Mouse (Mus musculus) midbrain, embryonic 16.5 days (tissue): Measurements from ENCODE around the gene Cep63. TPM values are rescaled to one million over a fixed set of nuclear protein-coding genes. Genes with fewer than 3 reads are reported as not detected.

ENCODE experiments used
- ATAC-seq: fragments of 200-750 bp; cut with Nextera tagmentation; 2 replicates; pipeline ENCODE4 v1.8.0; 2017; ENCODE audit warnings: moderate TSS enrichment
- H3K27ac ChIP-seq: fragments of 300-500 bp; sonication (generic); 2 replicates; pipeline ENCODE4 v1.5.1; 2014; ENCODE audit warnings: mild to moderate bottlenecking, low read length, mixed read lengths
- H3K27me3 ChIP-seq: fragments of 300-500 bp; sonication (generic); 2 replicates; pipeline ENCODE4 v1.6.1; 2014; ENCODE audit warnings: low read depth, low read length, mixed read lengths; ENCODE audit not compliant: control insufficient read depth, insufficient read depth
- H3K36me3 ChIP-seq: fragments of 300-500 bp; sonication (generic); 2 replicates; pipeline ENCODE4 v1.6.1; 2014; ENCODE audit warnings: mild to moderate bottlenecking, low read length, moderate library complexity, mixed read lengths; ENCODE audit not compliant: control insufficient read depth, insufficient read depth
- H3K4me1 ChIP-seq: fragments of 300-500 bp; sonication (generic); 2 replicates; pipeline ENCODE4 v1.6.1; 2014; ENCODE audit warnings: mild to moderate bottlenecking, low read length, mixed read lengths; ENCODE audit not compliant: control insufficient read depth, insufficient read depth
- H3K4me2 ChIP-seq: fragments of 300-500 bp; sonication (generic); 2 replicates; pipeline ENCODE4 v1.6.1; 2014; ENCODE audit warnings: mild to moderate bottlenecking, low read length, mixed read lengths
- H3K4me3 ChIP-seq: fragments of 300-500 bp; sonication (generic); 2 replicates; pipeline ENCODE4 v1.5.1; 2014; ENCODE audit warnings: low read depth, mild to moderate bottlenecking, low read length, moderate library complexity, mixed read lengths
- H3K9ac ChIP-seq: fragments of 300-500 bp; sonication (generic); 2 replicates; pipeline ENCODE4 v1.6.1; 2014; ENCODE audit warnings: low read depth, low read length, mixed read lengths
- H3K9me3 ChIP-seq: fragments of 300-500 bp; sonication (generic); replicated peaks from 2 replicates; pipeline ENCODE4 v1.6.1; 2014; ENCODE audit warnings: mild to moderate bottlenecking, low read length, mixed read lengths; ENCODE audit not compliant: control insufficient read depth, poor library complexity, severe bottlenecking
- WGBS: fragments of 180-500 bp; shearing (Covaris S2); extraction: QIAGEN DNeasy Blood & Tissue Kit; methylation state at CpG from one replicate; pipeline ENCODE4 v1.1.7; 2014; 5-methylcytosine and 5-hydroxymethylcytosine counted together
- polyA plus RNA-seq: library from polyadenylated mRNA; unstranded; fragments of >200 nt; fragmentation: Nextera tagmentation; extraction: Ambion mirVana; gene quantifications from 2 replicates; pipeline ENCODE4 v1.2.1, GENCODE M21; 2015

Cep63 gene
- polyA plus RNA-seq, 1 experiment from 2014 or later: 39.4 TPM

DNA sequence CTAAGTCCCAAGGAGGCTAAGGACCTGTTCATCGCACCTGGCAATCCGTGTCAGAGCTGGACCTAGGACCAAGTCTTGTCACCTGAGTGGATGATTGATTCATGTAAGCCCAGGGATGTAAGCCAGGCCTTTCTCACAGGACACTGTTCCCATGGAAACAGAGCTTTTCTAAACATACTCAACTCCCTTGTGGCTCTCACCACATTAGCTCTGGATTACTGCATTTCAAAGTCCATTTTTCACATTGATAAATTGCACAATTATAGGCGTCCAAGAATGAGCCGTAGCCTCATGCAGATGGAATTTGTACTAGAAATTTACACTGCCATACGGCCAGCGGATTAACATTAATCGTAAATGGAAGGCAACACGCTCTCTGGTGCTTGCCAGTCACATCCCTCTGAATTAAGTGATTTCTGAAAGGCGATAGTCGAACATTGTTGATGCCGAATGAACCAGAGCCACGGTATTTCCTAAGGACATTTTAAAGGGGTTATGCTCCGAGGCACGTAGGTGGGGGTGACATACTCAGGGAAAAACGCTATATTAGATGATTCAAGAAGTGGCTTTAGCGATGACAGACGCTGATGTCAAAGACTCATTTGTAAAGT lies 23.7 kb upstream of the Cep63 start:
- peak; percentile 68 for ATAC-seq
- H3K4me1 ChIP-seq: peaks cover 18% of the 10 kb centered on the region
- no peaks in the 10 kb centered on the region for H3K27me3 ChIP-seq
- H3K9me3 ChIP-seq: no peaks in the 10 kb centered on the region
- peak overlapping the region; percentile 38 for H3K4me2 ChIP-seq
- no peak overlapping the region for H3K4me3 ChIP-seq
- H3K9ac ChIP-seq: 0 out of 2 replicates have a peak overlapping the region, but pooled peaks have one; percentile 21
- WGBS: 17% methylated on average over 17 of the region's 17 CpGs
- H3K36me3 ChIP-seq: no peaks in the 10 kb centered on the region
- H3K27ac ChIP-seq: peak overlapping the region; percentile 54

DNA sequence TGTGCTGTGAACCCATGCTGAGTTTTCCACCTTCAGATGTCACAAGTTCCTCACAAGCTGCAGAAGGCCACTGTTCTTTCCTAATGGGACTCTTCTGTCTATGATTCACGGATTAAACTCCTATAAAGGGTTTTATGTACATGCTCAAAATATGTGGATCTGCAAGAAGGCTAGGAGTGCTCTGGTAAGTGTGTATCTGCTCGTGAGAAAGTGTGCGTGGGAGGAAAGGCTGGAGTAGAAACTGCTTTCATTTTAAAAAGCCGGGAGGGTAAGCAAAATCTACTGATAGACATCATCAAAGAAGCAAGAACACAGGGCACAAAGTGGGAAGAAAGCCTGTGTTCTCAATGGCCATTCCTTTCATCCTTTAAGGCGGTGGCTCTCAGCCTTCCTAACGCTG lies 20.7 kb upstream of the Cep63 start:
- peaks cover 32% of the 10 kb centered on the region for H3K4me1 ChIP-seq
- 86% methylated on average over 6 of the region's 6 CpGs for WGBS
- no peak overlapping the region for H3K4me3 ChIP-seq
- H3K9ac ChIP-seq: no peak overlapping the region
- ATAC-seq: no peak
- no peak overlapping the region for H3K27ac ChIP-seq
- H3K4me2 ChIP-seq: no peak overlapping the region
- no peaks in the 10 kb centered on the region for H3K27me3 ChIP-seq
- no peaks in the 10 kb centered on the region for H3K9me3 ChIP-seq
- H3K36me3 ChIP-seq: no peaks in the 10 kb centered on the region

DNA sequence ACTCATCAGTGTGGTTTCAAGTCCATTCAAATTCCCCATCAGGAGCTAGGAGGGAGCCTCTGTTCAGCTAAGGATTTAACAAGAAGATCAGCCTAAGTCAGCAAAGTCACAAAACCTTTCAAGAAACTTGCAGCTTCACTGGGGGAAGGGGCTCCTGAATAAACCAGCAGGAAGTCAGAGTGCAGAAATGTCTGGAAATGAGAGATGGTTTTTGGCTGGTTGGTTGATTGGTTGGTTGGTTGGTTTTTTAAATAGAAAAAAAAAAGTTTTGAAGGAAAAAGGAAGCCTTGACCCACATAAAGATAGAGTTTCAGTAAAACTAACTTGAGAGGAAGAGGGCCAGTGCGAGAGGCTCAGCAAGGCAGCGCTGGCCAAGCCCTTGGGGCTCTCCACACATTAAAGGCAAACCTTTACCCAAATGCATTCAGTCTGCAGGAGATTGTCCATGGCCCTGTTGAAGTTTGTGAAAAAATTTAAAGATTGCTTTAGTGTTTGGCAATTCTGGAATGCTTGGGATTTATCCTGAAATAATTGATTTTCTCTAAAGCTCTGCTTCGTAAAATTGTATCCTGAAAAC lies 18.9 kb upstream of the Cep63 start:
- H3K27ac ChIP-seq: no peak overlapping the region
- no peak overlapping the region for H3K4me2 ChIP-seq
- H3K4me1 ChIP-seq: peaks cover 20% of the 10 kb centered on the region
- no peak for ATAC-seq
- no peaks in the 10 kb centered on the region for H3K27me3 ChIP-seq
- H3K36me3 ChIP-seq: no peaks in the 10 kb centered on the region
- no peak overlapping the region for H3K4me3 ChIP-seq
- no peaks in the 10 kb centered on the region for H3K9me3 ChIP-seq
- H3K9ac ChIP-seq: no peak overlapping the region
- WGBS: 80% methylated on average over 3 of the region's 3 CpGs

DNA sequence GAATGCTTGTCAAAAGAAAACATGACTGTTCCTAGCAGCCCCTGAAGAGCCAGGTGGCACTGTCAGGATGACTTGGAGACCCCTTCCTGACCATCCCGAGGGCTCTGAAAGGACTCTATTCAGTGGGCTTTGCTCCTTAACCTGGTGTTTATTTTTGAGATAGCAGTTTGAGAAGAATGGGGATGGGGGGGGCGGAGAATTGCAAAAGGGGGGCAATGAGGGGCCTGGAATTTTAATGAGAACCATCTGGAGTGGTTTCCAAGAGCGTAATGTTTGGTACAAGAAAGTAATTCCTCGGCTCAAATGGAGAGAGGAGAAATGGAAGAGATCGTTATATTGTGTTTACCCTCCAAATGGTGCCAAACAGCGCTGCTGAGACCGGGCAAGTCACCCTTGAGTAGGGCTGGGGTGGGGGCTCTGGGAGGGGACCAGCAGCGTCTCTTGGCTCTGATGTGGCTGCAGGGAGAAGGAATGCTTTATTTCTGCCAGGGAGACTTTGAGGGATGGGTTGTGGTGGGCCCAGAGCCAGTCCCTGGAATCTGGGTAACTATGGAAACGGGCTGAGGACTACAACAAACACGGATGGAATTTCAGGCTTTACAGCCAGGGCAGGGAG lies 17.3 kb upstream of the Cep63 start:
- no peaks in the 10 kb centered on the region for H3K27me3 ChIP-seq
- H3K9ac ChIP-seq: peak overlapping the region; percentile 49; the same call in 1 of the 2 replicates
- peak overlapping the region; percentile 40 for H3K4me2 ChIP-seq
- H3K9me3 ChIP-seq: no peaks in the 10 kb centered on the region
- no peak overlapping the region for H3K4me3 ChIP-seq
- peak overlapping the region; percentile 58 for H3K27ac ChIP-seq
- peaks cover 14% of the 10 kb centered on the region for H3K4me1 ChIP-seq
- 10% methylated on average over 10 of the region's 10 CpGs for WGBS
- no peaks in the 10 kb centered on the region for H3K36me3 ChIP-seq
- peak; percentile 88 for ATAC-seq

DNA sequence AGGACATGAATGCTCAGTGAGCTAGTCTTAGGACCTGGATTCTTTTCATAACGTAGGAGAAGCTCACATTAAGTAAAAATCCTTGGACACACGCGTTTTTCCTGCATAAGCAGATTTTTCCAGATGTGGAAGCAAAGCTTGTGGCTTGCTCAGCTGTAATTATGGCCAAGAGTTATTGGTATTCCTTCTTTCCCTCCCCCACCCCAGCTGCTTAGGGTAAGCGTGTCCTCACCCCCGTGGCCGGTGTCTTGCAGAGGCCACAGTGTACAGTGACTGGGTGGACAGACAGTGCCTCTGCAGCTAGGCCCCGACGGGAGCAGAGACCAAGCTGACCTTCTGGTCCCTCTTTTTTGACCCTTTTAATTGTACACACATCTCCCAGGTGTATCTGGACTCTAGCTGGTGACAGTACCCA lies 16.7 kb upstream of the Cep63 start:
- H3K9ac ChIP-seq: no peak overlapping the region
- peak overlapping the region; percentile 40; the same call in 1 of the 2 replicates for H3K4me2 ChIP-seq
- no peaks in the 10 kb centered on the region for H3K36me3 ChIP-seq
- no peaks in the 10 kb centered on the region for H3K9me3 ChIP-seq
- peak; percentile 11; the same call in 1 of the 2 replicates for ATAC-seq
- peaks cover 14% of the 10 kb centered on the region for H3K4me1 ChIP-seq
- H3K27me3 ChIP-seq: no peaks in the 10 kb centered on the region
- H3K4me3 ChIP-seq: no peak overlapping the region
- H3K27ac ChIP-seq: peak overlapping the region; percentile 58
- WGBS: 48% methylated on average over 8 of the region's 8 CpGs

DNA sequence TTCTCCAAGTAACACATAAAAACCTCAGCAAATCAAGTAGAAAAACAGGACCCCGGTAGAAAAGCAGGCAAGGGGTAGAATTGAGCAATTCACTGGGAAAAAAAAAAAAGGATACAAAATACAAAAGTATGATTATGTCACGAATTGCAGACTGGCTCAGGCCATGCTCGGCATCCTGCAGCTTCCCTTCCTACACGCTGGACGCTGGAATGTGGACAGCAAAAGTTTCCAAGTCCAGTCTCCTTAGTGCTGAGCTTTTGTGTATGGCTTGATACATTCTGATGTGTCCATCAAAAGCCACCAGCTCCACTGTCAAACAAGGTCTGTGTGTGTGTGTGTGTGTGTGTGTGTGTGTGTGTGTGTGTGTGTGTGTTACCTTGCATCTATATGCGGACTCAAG lies 15.2 kb upstream of the Cep63 start:
- no peak overlapping the region for H3K4me3 ChIP-seq
- H3K9ac ChIP-seq: no peak overlapping the region
- no peaks in the 10 kb centered on the region for H3K36me3 ChIP-seq
- no peak overlapping the region for H3K4me2 ChIP-seq
- H3K9me3 ChIP-seq: no peaks in the 10 kb centered on the region
- WGBS: 79% methylated on average over 6 of the region's 6 CpGs
- ATAC-seq: no peak
- peaks cover 14% of the 10 kb centered on the region for H3K4me1 ChIP-seq
- no peak overlapping the region for H3K27ac ChIP-seq
- no peaks in the 10 kb centered on the region for H3K27me3 ChIP-seq

DNA sequence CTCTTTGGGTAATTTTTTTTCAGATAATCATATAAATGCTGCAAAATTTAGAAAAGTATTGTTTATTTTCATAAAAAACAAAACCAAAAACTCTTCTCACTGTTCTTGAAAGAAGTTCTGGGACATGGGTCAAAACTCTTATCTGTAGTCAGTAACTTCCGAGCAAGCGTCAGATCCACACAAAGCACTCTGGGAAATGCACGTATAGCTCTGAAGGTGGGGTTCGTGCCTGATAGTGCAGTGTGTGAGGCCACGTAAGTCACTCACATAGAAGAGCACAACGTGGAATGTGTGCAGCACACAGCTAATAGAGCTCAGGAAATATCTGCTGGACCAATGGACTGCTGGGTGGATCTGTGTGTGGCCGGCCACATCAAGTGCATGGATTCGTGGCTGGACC lies 13.2 kb upstream of the Cep63 start:
- 84% methylated on average over 8 of the region's 8 CpGs for WGBS
- no peak overlapping the region for H3K4me2 ChIP-seq
- no peak for ATAC-seq
- no peak overlapping the region for H3K9ac ChIP-seq
- no peaks in the 10 kb centered on the region for H3K9me3 ChIP-seq
- H3K4me3 ChIP-seq: no peak overlapping the region
- no peak overlapping the region for H3K27ac ChIP-seq
- no peaks in the 10 kb centered on the region for H3K27me3 ChIP-seq
- peaks cover 14% of the 10 kb centered on the region for H3K4me1 ChIP-seq
- no peaks in the 10 kb centered on the region for H3K36me3 ChIP-seq

DNA sequence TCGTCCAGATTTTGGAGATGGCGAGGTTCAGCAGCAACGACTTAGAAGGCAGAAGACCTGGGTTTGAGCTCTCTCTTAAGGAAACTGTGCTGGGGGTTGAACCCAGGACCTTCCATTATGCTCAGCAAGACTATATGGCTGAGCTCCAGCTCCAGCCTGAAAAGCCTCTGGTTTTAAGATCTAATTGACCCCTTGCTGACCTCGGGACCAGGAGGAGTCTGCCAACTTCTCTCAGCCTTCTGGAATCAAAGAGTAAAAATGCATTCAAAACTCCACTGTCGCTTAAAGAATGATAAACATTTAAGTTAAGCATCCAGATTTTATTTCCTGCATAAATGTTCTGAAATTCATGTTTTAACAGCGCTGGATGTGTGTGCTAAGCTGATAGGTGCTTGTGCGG lies 12.6 kb upstream of the Cep63 start:
- Histone ChIP-seq H3K27me3 (no peaks in the 10 kb centered on the region), H3K4me3 (no peak overlapping the region), H3K4me1 (peaks cover 10% of the 10 kb centered on the region), H3K9me3 (no peaks in the 10 kb centered on the region), H3K9ac (no peak overlapping the region), H3K36me3 (no peaks in the 10 kb centered on the region), H3K4me2 (no peak overlapping the region), H3K27ac (no peak overlapping the region)
- 71% methylated on average over 7 of the region's 7 CpGs for WGBS
- ATAC-seq: no peak

DNA sequence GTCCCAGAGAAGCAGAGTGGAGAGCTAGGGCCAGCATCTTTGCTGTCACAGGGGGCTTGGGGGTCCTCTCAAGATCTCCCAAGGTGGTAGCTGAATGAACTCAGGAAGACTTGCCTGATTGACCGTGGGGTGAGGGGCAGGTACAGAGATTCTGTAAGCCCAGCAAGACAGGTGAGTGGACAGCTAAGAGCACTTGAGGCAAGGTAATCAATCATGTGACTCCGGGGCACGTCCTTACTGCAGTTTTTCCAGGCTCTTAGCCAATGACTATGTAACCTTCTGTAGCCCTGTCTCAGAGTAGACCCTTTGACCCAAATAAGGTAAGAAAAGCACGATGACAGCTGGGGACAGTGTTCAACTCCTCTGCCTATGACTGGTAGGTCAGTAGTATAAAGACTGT lies 10.8 kb upstream of the Cep63 start:
- 84% methylated on average over 4 of the region's 4 CpGs for WGBS
- no peaks in the 10 kb centered on the region for H3K4me1 ChIP-seq

More for the DNA sequence above, 10.8 kb upstream of the Cep63 start:
- H3K27me3 ChIP-seq: no peaks in the 10 kb centered on the region
- H3K9me3 ChIP-seq: no peaks in the 10 kb centered on the region
- no peak overlapping the region for H3K9ac ChIP-seq
- ATAC-seq: no peak
- H3K27ac ChIP-seq: no peak overlapping the region
- H3K4me3 ChIP-seq: no peak overlapping the region
- H3K4me2 ChIP-seq: no peak overlapping the region
- no peaks in the 10 kb centered on the region for H3K36me3 ChIP-seq
